Mouse (Mus musculus) ES-Bruce4 (cell line): ENCODE data around the gene Rtn1.

ENCODE experiments used
- CTCF ChIP-seq: IDR thresholded peaks from one replicate; pipeline ENCODE4 v1.8.1; 2011; ENCODE audit warnings: low read depth, low read length
- POLR2A ChIP-seq: IDR thresholded peaks from one replicate; pipeline ENCODE4 v1.8.1; 2011; ENCODE audit warnings: low read length; ENCODE audit not compliant: insufficient read depth

- TF ChIP-seq CTCF, result peak; percentile 70
- no peak for TF ChIP-seq POLR2A
Measured at GRCm38 (mm10) chr12:72267614-72268013, 141.2 kb downstream of the Rtn1 start.
